Mouse (Mus musculus) testis, adult 2 months (tissue): ENCODE results near the gene Smagp.

Source experiments
- CTCF ChIP-seq: fragments of 200-500 bp; IDR thresholded peaks from 2 replicates; pipeline ENCODE4 v1.5.1; 2012; ENCODE audit warnings: low read depth, mild to moderate bottlenecking, inconsistent platforms, low read length, moderate library complexity; ENCODE audit not compliant: control insufficient read depth, insufficient read depth, insufficient replicate concordance
- POLR2A ChIP-seq: fragments of 200-500 bp; IDR thresholded peaks from 2 replicates; pipeline ENCODE4 v1.6.1; 2012; ENCODE audit warnings: low read depth, mild to moderate bottlenecking, inconsistent platforms, low read length, moderate library complexity; ENCODE audit not compliant: control insufficient read depth

DNA sequence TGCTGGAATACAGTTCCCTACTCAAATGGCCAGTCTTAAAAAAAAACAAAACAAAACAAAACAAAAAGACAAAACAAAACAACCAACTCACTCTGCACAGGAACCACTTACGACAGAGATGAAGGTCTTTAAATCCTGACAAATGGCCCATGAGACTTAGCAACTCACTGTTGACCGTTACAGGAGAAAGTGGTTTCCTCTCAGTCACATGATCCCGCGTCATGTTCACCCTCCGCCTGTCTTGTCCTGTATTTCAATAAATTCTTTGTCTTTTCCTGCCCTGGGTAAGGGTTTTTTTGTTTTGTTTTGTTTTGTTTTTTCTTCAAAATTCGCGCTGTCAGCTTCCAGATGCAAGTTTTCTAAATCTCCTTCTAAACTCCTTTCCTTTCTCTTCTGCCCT lies 24.8 kb downstream of the Smagp start:
- no peak for TF ChIP-seq POLR2A
- no peak for TF ChIP-seq CTCF
